Comparison of ENCODE assay signal across 9 mouse cellular contexts in the genomic region with DNA sequence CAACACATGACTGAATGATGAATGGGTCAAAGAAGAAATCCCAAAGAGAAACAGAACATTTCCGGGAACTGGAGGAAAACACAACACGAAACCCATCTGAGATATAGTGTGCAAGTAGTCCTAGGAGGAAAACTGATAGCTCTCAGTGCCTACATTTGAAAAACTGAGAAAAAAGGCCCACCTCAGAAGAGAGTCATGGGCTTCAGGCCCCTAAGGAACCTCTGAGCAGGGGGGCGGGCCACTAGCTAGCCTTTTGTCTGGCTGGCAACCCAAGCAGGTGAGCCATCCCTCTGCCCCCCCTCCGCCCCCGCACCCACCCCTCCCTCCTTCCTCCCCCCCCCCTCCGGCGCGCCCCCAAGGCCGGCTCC. TPM values are rescaled to one million over a fixed set of nuclear protein-coding genes. Genes with fewer than 3 reads are reported as not detected.
A peak's percentile ranks its signal among the peaks of the same experiment; 100 is the strongest.
DNase-seq lines count a peak whose midpoint lies in the region; ATAC-seq and TF ChIP-seq lines count a peak whose summit lies in the region.
"Had no signal": no experiment of that assay in that cellular context is flagged by ENCODE, and none has a peak within 500 bp of the region (broad histone marks: within the 10 kb centered on the region; RNA-seq: fewer than 3 reads in every experiment).

No protein-coding gene starts in this region.

- 0 out of 2 replicates have a peak overlapping the region, but pooled peaks have one; percentile 88 for H3K27ac ChIP-seq in lung, embryonic 15.5 days
- peak overlapping the region; percentile 82; the same call in 1 of the 2 replicates for H3K27ac ChIP-seq in forebrain, embryonic 14.5 days (ENCODE audit: low read depth, low read length)
- H3K27ac ChIP-seq in limb, embryonic 13.5 days: no peak overlapping the region
- H3K27ac ChIP-seq in olfactory bulb, adult 2 months (ENCODE audit: insufficient read depth, low read depth, low read length): no peak overlapping the region

- ATAC-seq in lung, embryonic 15.5 days (ENCODE audit: borderline replicate concordance, extremely low read depth, low FRiP score, low TSS enrichment): no peak
- peak; percentile 47 for ATAC-seq in forebrain, embryonic 14.5 days
- ATAC-seq in limb, embryonic 13.5 days (ENCODE audit: low FRiP score, low read depth): peak; percentile 17; the same call in 1 of the 2 replicates

- H3K9ac ChIP-seq in lung, embryonic 15.5 days: no peak overlapping the region
- peak overlapping the region; percentile 75 for H3K9ac ChIP-seq in forebrain, embryonic 14.5 days (ENCODE audit: low read length)
- peak overlapping the region; percentile 84; the same call in 1 of the 2 replicates for H3K9ac ChIP-seq in limb, embryonic 13.5 days

- WGBS in lung, embryonic 15.5 days: 20% methylated on average over 3 of the region's 9 CpGs
- WGBS in lung, adult 2 months: 51% methylated on average over 4 of the region's 9 CpGs
- WGBS in forebrain, embryonic 14.5 days: 44% methylated on average over 5 of the region's 9 CpGs
- WGBS in limb, embryonic 13.5 days: 33% methylated on average over 5 of the region's 9 CpGs
- 17% methylated on average over 7 of the region's 9 CpGs for WGBS in olfactory bulb, adult 2 months

- H3K9me3 ChIP-seq in lung, embryonic 15.5 days: no peaks in the 10 kb centered on the region
- no peaks in the 10 kb centered on the region for H3K9me3 ChIP-seq in forebrain, embryonic 14.5 days (replicated peaks; ENCODE audit: control insufficient read depth, low read length)
- H3K9me3 ChIP-seq in limb, embryonic 13.5 days: no peaks in the 10 kb centered on the region

- no peak for DNase-seq in lung, adult 2 months
- DNase-seq in forebrain, embryonic 14.5 days (ENCODE audit: low spot score): no peak
- no peak for DNase-seq in urinary bladder, postnatal 36 days (ENCODE audit: low spot score in 2 of 2)
- no peak for DNase-seq in right cerebral cortex, postnatal 14 days
- no peak for DNase-seq in urinary bladder, adult 2 months (ENCODE audit: low spot score)

- H3K4me3 ChIP-seq in lung, embryonic 15.5 days: peak overlapping the region; percentile 59
- no peak overlapping the region for H3K4me3 ChIP-seq in lung, adult 2 months (replicated peaks; ENCODE audit: extremely low read depth, low read depth, low read length)
- H3K4me3 ChIP-seq in forebrain, embryonic 14.5 days (ENCODE audit: low read depth, low read length): peak overlapping the region; percentile 54
- peak overlapping the region; percentile 60 for H3K4me3 ChIP-seq in limb, embryonic 13.5 days
- peak overlapping the region; percentile 53; the same call in 1 of the 2 replicates for H3K4me3 ChIP-seq in olfactory bulb, adult 2 months (ENCODE audit: insufficient read depth, low read depth, low read length)

- H3K27me3 ChIP-seq in lung, embryonic 15.5 days: no peaks in the 10 kb centered on the region
- no peaks in the 10 kb centered on the region for H3K27me3 ChIP-seq in forebrain, embryonic 14.5 days (replicated peaks; ENCODE audit: control insufficient read depth, insufficient read depth, low read length)
- no peaks in the 10 kb centered on the region for H3K27me3 ChIP-seq in limb, embryonic 13.5 days

- H3K4me2 ChIP-seq in lung, embryonic 15.5 days: peak overlapping the region; percentile 76
- peak overlapping the region; percentile 61 for H3K4me2 ChIP-seq in forebrain, embryonic 14.5 days (ENCODE audit: low read length)
- H3K4me2 ChIP-seq in limb, embryonic 13.5 days (replicated peaks): peak overlapping the region; percentile 68

- no peaks in the 10 kb centered on the region for H3K36me3 ChIP-seq in lung, embryonic 15.5 days
- no peaks in the 10 kb centered on the region for H3K36me3 ChIP-seq in forebrain, embryonic 14.5 days (ENCODE audit: control insufficient read depth, insufficient read depth, low read length)
- peaks cover 7% of the 10 kb centered on the region for H3K36me3 ChIP-seq in limb, embryonic 13.5 days

- no peaks in the 10 kb centered on the region for H3K4me1 ChIP-seq in lung, embryonic 15.5 days
- H3K4me1 ChIP-seq in lung, adult 2 months (ENCODE audit: control insufficient read depth, insufficient read depth, low read length): peaks cover 2% of the 10 kb centered on the region; the same call in 1 of the 2 replicates
- H3K4me1 ChIP-seq in forebrain, embryonic 14.5 days (ENCODE audit: control insufficient read depth, insufficient read depth, low read length): no peaks in the 10 kb centered on the region
- H3K4me1 ChIP-seq in limb, embryonic 13.5 days: no peaks in the 10 kb centered on the region
- H3K4me1 ChIP-seq in olfactory bulb, adult 2 months (ENCODE audit: control insufficient read depth, insufficient read depth, low read length): no peaks in the 10 kb centered on the region

- no peak for TF ChIP-seq POLR2A in lung, adult 2 months (IDR thresholded peaks at IDR 0.05; ENCODE audit: borderline replicate concordance, extremely low read depth, low read depth, low read length)
- TF ChIP-seq POLR2A in olfactory bulb, adult 2 months (IDR thresholded peaks at IDR 0.05; ENCODE audit: insufficient read depth, low read depth, low read length): no peak

- TF ChIP-seq CTCF in lung, adult 2 months (IDR thresholded peaks at IDR 0.05; ENCODE audit: insufficient read depth, low read length): no peak
- TF ChIP-seq CTCF in olfactory bulb, adult 2 months (IDR thresholded peaks at IDR 0.05; ENCODE audit: insufficient read depth, low read depth, low read length): no peak

RNA-seq across cellular contexts. Expression of a gene that starts 0.2 kb away (rescaled TPM):
- polyA plus RNA-seq in lung, embryonic 15.5 days (2015; fragmentation: Nextera tagmentation; extraction: Ambion mirVana): 5.1 and 5.3 TPM in 2 replicates
- 1.6 and 3.2 TPM in 2 replicates for polyA plus RNA-seq in lung, adult 2 months (2012; rRNA removed)
- 15.2 and 15.6 TPM in 2 replicates for polyA plus RNA-seq in forebrain, embryonic 14.5 days (2014; fragmentation: Nextera tagmentation; extraction: Ambion mirVana)
- 5.2 and 5.6 TPM in 2 replicates for polyA plus RNA-seq in limb, embryonic 13.5 days (2015; fragmentation: Nextera tagmentation; extraction: Ambion mirVana)
- polyA plus RNA-seq in olfactory bulb, adult 2 months (2012; ENCODE audit: insufficient read depth, insufficient read length, low replicate concordance, missing spikeins): not detected in 2 replicates
- 2.1 and 2.2 TPM in 2 replicates for polyA plus RNA-seq in urinary bladder, adult 2 months (2012; rRNA removed)

RNA-seq across cellular contexts. Expression of a gene that starts 17.9 kb away (rescaled TPM):
- polyA plus RNA-seq in lung, embryonic 15.5 days (2015; fragmentation: Nextera tagmentation; extraction: Ambion mirVana): not detected in 2 replicates
- not detected in 2 replicates for polyA plus RNA-seq in lung, adult 2 months (2012; rRNA removed)
- not detected in 2 replicates for polyA plus RNA-seq in forebrain, embryonic 14.5 days (2014; fragmentation: Nextera tagmentation; extraction: Ambion mirVana)
- not detected in 2 replicates for polyA plus RNA-seq in limb, embryonic 13.5 days (2015; fragmentation: Nextera tagmentation; extraction: Ambion mirVana)
- not detected in 2 replicates for polyA plus RNA-seq in olfactory bulb, adult 2 months (2012; ENCODE audit: insufficient read depth, insufficient read length, low replicate concordance, missing spikeins)
- polyA plus RNA-seq in urinary bladder, adult 2 months (2012; rRNA removed): not detected in 2 replicates
- polyA plus RNA-seq: spleen, adult 2 months had no signal

RNA-seq across cellular contexts. Expression of a gene that starts 48.2 kb away (rescaled TPM):
- polyA plus RNA-seq in lung, embryonic 15.5 days (2015; fragmentation: Nextera tagmentation; extraction: Ambion mirVana): not detected in 2 replicates
- not detected in 2 replicates for polyA plus RNA-seq in lung, adult 2 months (2012; rRNA removed)
- not detected in 2 replicates for polyA plus RNA-seq in forebrain, embryonic 14.5 days (2014; fragmentation: Nextera tagmentation; extraction: Ambion mirVana)
- polyA plus RNA-seq in limb, embryonic 13.5 days (2015; fragmentation: Nextera tagmentation; extraction: Ambion mirVana): not detected in 2 replicates
- polyA plus RNA-seq in olfactory bulb, adult 2 months (2012; ENCODE audit: insufficient read depth, insufficient read length, low replicate concordance, missing spikeins): not detected in 2 replicates
- polyA plus RNA-seq in urinary bladder, adult 2 months (2012; rRNA removed): not detected in 2 replicates
- polyA plus RNA-seq: spleen, adult 2 months had no signal

Comparison
In these comparisons a context has a peak if more than half of its experiments do, and no peak if none do; other contexts are left out.
1. H3K27ac ChIP-seq: peak in lung, embryonic 15.5 days (single experiment) and forebrain, embryonic 14.5 days (single experiment); none in limb, embryonic 13.5 days (single experiment) and olfactory bulb, adult 2 months (single experiment).
2. Peak in every context shown above with its lines, with median percentiles within 50 percentile points of each other: H3K4me2 ChIP-seq.